Mouse (Mus musculus) CH12.LX (cell line): ENCODE results near the gene Cmtm2b.

Experiments
- BHLHE40 ChIP-seq: IDR thresholded peaks from 2 replicates; pipeline ENCODE4 v1.6.1; 2011; ENCODE audit warnings: mild to moderate bottlenecking, low read depth, low read length, improper control_type of control experiment
- CHD1 ChIP-seq: IDR thresholded peaks from 2 replicates; pipeline ENCODE4 v1.6.1; 2012; ENCODE audit warnings: low read depth, low read length, improper control_type of control experiment, inconsistent platforms
- CTCF ChIP-seq, 2 experiments: IDR thresholded peaks in 1 of 2; conservative IDR thresholded peaks in 1 of 2; 2 replicates each; pipeline ENCODE4 v1.5.1; 2011 to 2012; ENCODE audit warnings: low read depth in 2 of 2, low read length in 2 of 2, improper control_type of control experiment in 1 of 2, inconsistent platforms in 1 of 2, mild to moderate bottlenecking in 1 of 2, moderate library complexity in 1 of 2

DNA sequence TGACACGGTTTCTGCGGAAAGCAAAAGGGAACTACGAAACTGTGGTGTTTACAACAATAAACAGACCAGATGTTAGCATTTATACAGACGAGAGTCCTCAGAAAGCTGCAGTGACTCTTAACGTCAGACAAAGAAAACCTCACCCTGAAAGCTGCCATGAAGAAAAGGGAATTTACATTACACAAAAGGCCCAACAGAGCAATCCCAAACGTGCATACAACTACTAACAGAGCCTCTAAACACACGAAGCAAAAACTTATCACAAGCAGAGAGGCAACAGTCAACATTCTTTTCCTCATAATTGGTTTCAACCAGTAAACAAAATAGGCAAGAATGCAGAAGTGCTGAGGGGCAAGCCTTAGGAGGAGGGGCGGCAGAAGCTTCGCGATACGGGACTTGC, 54.6 kb downstream of the Cmtm2b start:
- TF ChIP-seq CHD1 = no peak
- TF ChIP-seq CTCF (conservative IDR thresholded peaks at IDR 0.05 in 1 of 2, IDR thresholded peaks at IDR 0.05 in 1 of 2; ENCODE audit: low read depth in 2 of 2, low read length in 2 of 2) = no peak
- no peak for TF ChIP-seq BHLHE40
